Mouse (Mus musculus) layer of hippocampus, postnatal 14 days (tissue): ENCODE data around the gene E130308A19Rik. TPM values are rescaled to one million over a fixed set of nuclear protein-coding genes. Genes with fewer than 3 reads are reported as not detected.

ENCODE experiments used
- DNase-seq, 2 experiments: peaks; one replicate each; pipeline ENCODE4 v3.0.0; 2021 to 2022; ENCODE audit warnings: low spot score in 2 of 2, mixed read lengths in 1 of 2
- total RNA-seq, 2 experiments: library from RNA; stranded (reverse); gene quantifications; 2 replicates each; pipeline ENCODE4 v1.2.3; 2021

The E130308A19Rik gene
- total RNA-seq, 2 experiments from 2014 or later, result 14.7 to 16.6 TPM

- DNase-seq, result no peak
Observed at GRCm38 (mm10) chr4:59808396-59808795, 182.4 kb downstream of the E130308A19Rik start.

Other genes starting within 250 kb of the E130308A19Rik start
- 1 to 10 TPM; 6.5 to 7.3 TPM for gene Susd1, start 187.6 kb upstream of the E130308A19Rik start, total RNA-seq
- 10 to 100 TPM; 27.4 to 30.2 TPM for gene Ptbp3, start 76.8 kb upstream of the E130308A19Rik start, total RNA-seq
- gene Hsdl2, start 44.6 kb upstream of the E130308A19Rik start, total RNA-seq, result 10 to 100 TPM; 30.4 to 31.7 TPM
- gene Inip, start 175.4 kb downstream of the E130308A19Rik start, total RNA-seq, result 10 to 100 TPM; 20.2 to 22.7 TPM
- gene Snx30, start 179.6 kb downstream of the E130308A19Rik start, total RNA-seq, result 10 to 100 TPM; 46.4 to 46.9 TPM